Mouse (Mus musculus): Measurements from ENCODE around the gene Mtfr1l. TPM values are rescaled to one million over a fixed set of nuclear protein-coding genes. Genes with fewer than 3 reads are reported as not detected.

Gene Mtfr1l
- total and polyA plus RNA-seq, 2 experiments from 2014 or later, result 159 to 207 TPM

GRCm38 (mm10) chr4:134535787-134536151 lies 582 bp upstream of the Mtfr1l start:
- WGBS, result 10% methylated on average over 8 of the region's 8 CpGs
- no peak for ATAC-seq (ENCODE audit: insufficient read depth, low read depth)
- H3K9ac ChIP-seq (replicated peaks; ENCODE audit: low read depth, low read length), result peak overlapping the region; percentile 91; the same call in 1 of the 2 replicates

GRCm38 (mm10) chr4:134534124-134534886 lies 882 bp downstream of the Mtfr1l start:
- no peaks in the 10 kb centered on the region for H3K9me3 ChIP-seq (replicated peaks; ENCODE audit: control insufficient read depth, low read length)
- peaks cover 29% of the 10 kb centered on the region for H3K36me3 ChIP-seq (replicated peaks; ENCODE audit: control insufficient read depth, insufficient read depth, low read length)
- peak overlapping the region; percentile 98 for H3K27ac ChIP-seq (ENCODE audit: low read depth)
- TF ChIP-seq EP300 (IDR thresholded peaks at IDR 0.05; ENCODE audit: low read depth) (no peak), CTCF (IDR thresholded peaks at IDR 0.05; ENCODE audit: low read depth) (no peak)
- WGBS, result under 1% methylated on average over 48 of the region's 57 CpGs
- DNase-seq (ENCODE audit: low spot score) (peak; percentile 58), ATAC-seq (ENCODE audit: insufficient read depth, low read depth) (peak; percentile 12)
- peak overlapping the region; percentile 91 for H3K9ac ChIP-seq (replicated peaks; ENCODE audit: low read depth, low read length)
- H3K4me1 ChIP-seq (ENCODE audit: control insufficient read depth, insufficient read depth), result peaks cover 25% of the 10 kb centered on the region
- peak overlapping the region; percentile 93 for H3K4me2 ChIP-seq (ENCODE audit: low read depth, low read length)
- H3K27me3 ChIP-seq (ENCODE audit: control insufficient read depth, insufficient read depth, low read length), result no peaks in the 10 kb centered on the region
- H3K4me3 ChIP-seq (ENCODE audit: low read depth, low read length), result peak overlapping the region; percentile 94

More at GRCm38 (mm10) chr4:134535787-134536151, 582 bp upstream of the Mtfr1l start:
- Histone ChIP-seq H3K9me3 (replicated peaks; ENCODE audit: control insufficient read depth, low read length) (no peaks in the 10 kb centered on the region), H3K4me3 (ENCODE audit: low read depth, low read length) (peak overlapping the region; percentile 94), H3K27ac (ENCODE audit: low read depth) (peak overlapping the region; percentile 98), H3K4me1 (ENCODE audit: control insufficient read depth, insufficient read depth) (peaks cover 25% of the 10 kb centered on the region), H3K4me2 (ENCODE audit: low read depth, low read length) (peak overlapping the region; percentile 93), H3K27me3 (ENCODE audit: control insufficient read depth, insufficient read depth, low read length) (no peaks in the 10 kb centered on the region), H3K36me3 (replicated peaks; ENCODE audit: control insufficient read depth, insufficient read depth, low read length) (peaks cover 16% of the 10 kb centered on the region)
- no peak for TF ChIP-seq EP300 (IDR thresholded peaks at IDR 0.05; ENCODE audit: low read depth)
- TF ChIP-seq CTCF (IDR thresholded peaks at IDR 0.05; ENCODE audit: low read depth), result no peak
- DNase-seq (ENCODE audit: low spot score), result no peak

- Histone ChIP-seq H3K4me1 (ENCODE audit: control insufficient read depth, insufficient read depth) (peaks cover 25% of the 10 kb centered on the region), H3K27me3 (ENCODE audit: control insufficient read depth, insufficient read depth, low read length) (no peaks in the 10 kb centered on the region), H3K9me3 (replicated peaks; ENCODE audit: control insufficient read depth, low read length) (no peaks in the 10 kb centered on the region), H3K27ac (ENCODE audit: low read depth) (0 out of 2 replicates have a peak overlapping the region, but pooled peaks have one; percentile 98), H3K4me2 (ENCODE audit: low read depth, low read length) (peak overlapping the region; percentile 93), H3K9ac (replicated peaks; ENCODE audit: low read depth, low read length) (peak overlapping the region; percentile 91; the same call in 1 of the 2 replicates), H3K36me3 (replicated peaks; ENCODE audit: control insufficient read depth, insufficient read depth, low read length) (peaks cover 29% of the 10 kb centered on the region), H3K4me3 (ENCODE audit: low read depth, low read length) (peak overlapping the region; percentile 94; the same call in 1 of the 2 replicates)
- no peak for TF ChIP-seq CTCF (IDR thresholded peaks at IDR 0.05; ENCODE audit: low read depth)
- TF ChIP-seq EP300 (IDR thresholded peaks at IDR 0.05; ENCODE audit: low read depth), result no peak
- no peak for ATAC-seq (ENCODE audit: insufficient read depth, low read depth)
- DNase-seq (ENCODE audit: low spot score), result no peak
- 78% methylated on average over 4 of the region's 4 CpGs for WGBS
Observed at GRCm38 (mm10) chr4:134533421-134533820, 1.8 kb downstream of the Mtfr1l start.

- TF ChIP-seq EP300 (IDR thresholded peaks at IDR 0.05; ENCODE audit: low read depth) (no peak), CTCF (IDR thresholded peaks at IDR 0.05; ENCODE audit: low read depth) (no peak)
- H3K27ac ChIP-seq (ENCODE audit: low read depth), result no peak overlapping the region
- 49% methylated on average over 4 of the region's 4 CpGs for WGBS
Observed at GRCm38 (mm10) chr4:134532928-134533327, 2.3 kb downstream of the Mtfr1l start.

GRCm38 (mm10) chr4:134526220-134526619 lies 9.0 kb downstream of the Mtfr1l start:
- Histone ChIP-seq H3K4me2 (ENCODE audit: low read depth, low read length) (no peak overlapping the region), H3K36me3 (replicated peaks; ENCODE audit: control insufficient read depth, insufficient read depth, low read length) (peaks cover 77% of the 10 kb centered on the region), H3K27me3 (ENCODE audit: control insufficient read depth, insufficient read depth, low read length) (no peaks in the 10 kb centered on the region), H3K4me1 (ENCODE audit: control insufficient read depth, insufficient read depth) (no peaks in the 10 kb centered on the region), H3K9me3 (replicated peaks; ENCODE audit: control insufficient read depth, low read length) (no peaks in the 10 kb centered on the region), H3K9ac (replicated peaks; ENCODE audit: low read depth, low read length) (no peak overlapping the region), H3K4me3 (ENCODE audit: low read depth, low read length) (no peak overlapping the region), H3K27ac (ENCODE audit: low read depth) (no peak overlapping the region)
- no peak for DNase-seq (ENCODE audit: low spot score)
- 78% methylated on average over 5 of the region's 5 CpGs for WGBS
- TF ChIP-seq CTCF (IDR thresholded peaks at IDR 0.05; ENCODE audit: low read depth) (no peak), EP300 (IDR thresholded peaks at IDR 0.05; ENCODE audit: low read depth) (no peak)
- ATAC-seq (ENCODE audit: insufficient read depth, low read depth), result no peak

More at GRCm38 (mm10) chr4:134532928-134533327, 2.3 kb downstream of the Mtfr1l start:
- ATAC-seq (ENCODE audit: insufficient read depth, low read depth), result no peak
- Histone ChIP-seq H3K27me3 (ENCODE audit: control insufficient read depth, insufficient read depth, low read length) (no peaks in the 10 kb centered on the region), H3K4me1 (ENCODE audit: control insufficient read depth, insufficient read depth) (peaks cover 25% of the 10 kb centered on the region), H3K9me3 (replicated peaks; ENCODE audit: control insufficient read depth, low read length) (no peaks in the 10 kb centered on the region), H3K4me2 (ENCODE audit: low read depth, low read length) (no peak overlapping the region), H3K4me3 (ENCODE audit: low read depth, low read length) (no peak overlapping the region), H3K36me3 (replicated peaks; ENCODE audit: control insufficient read depth, insufficient read depth, low read length) (peaks cover 32% of the 10 kb centered on the region), H3K9ac (replicated peaks; ENCODE audit: low read depth, low read length) (no peak overlapping the region)
- DNase-seq (ENCODE audit: low spot score), result no peak

Data from heart, postnatal 0 days (tissue).